Mouse (Mus musculus) kidney, embryonic 14.5 days (tissue): Measurements from ENCODE around the gene Hfm1. TPM values are rescaled to one million over a fixed set of nuclear protein-coding genes. Genes with fewer than 3 reads are reported as not detected.
A peak's percentile ranks its signal among the peaks of the same experiment; 100 is the strongest.

Experiments
- ATAC-seq: fragments of 200-750 bp; cut with Nextera tagmentation; 2 replicates; pipeline ENCODE4 v1.8.0; 2017; ENCODE audit warnings: moderate number of reproducible peaks, mild to moderate bottlenecking, moderate TSS enrichment, moderate library complexity; ENCODE audit not compliant: low FRiP score, low TSS enrichment
- H3K27ac ChIP-seq: fragments of 300-500 bp; sonication (generic); 2 replicates; pipeline ENCODE4 v1.5.1; 2014; ENCODE audit warnings: low read depth, mild to moderate bottlenecking, low read length, moderate library complexity, mixed read lengths
- H3K27me3 ChIP-seq: fragments of 300-500 bp; sonication (generic); 2 replicates; pipeline ENCODE4 v1.6.1; 2014; ENCODE audit warnings: mild to moderate bottlenecking, low read length; ENCODE audit not compliant: control insufficient read depth, insufficient read depth
- H3K36me3 ChIP-seq: fragments of 300-500 bp; sonication (generic); 2 replicates; pipeline ENCODE4 v1.6.1; 2014; ENCODE audit warnings: low read length, mixed read lengths; ENCODE audit not compliant: control insufficient read depth, insufficient read depth
- H3K4me1 ChIP-seq: fragments of 300-500 bp; sonication (generic); 2 replicates; pipeline ENCODE4 v1.6.1; 2014; ENCODE audit warnings: low read length, mixed read lengths; ENCODE audit not compliant: control insufficient read depth, insufficient read depth
- H3K4me2 ChIP-seq: fragments of 300-500 bp; sonication (generic); replicated peaks from 2 replicates; pipeline ENCODE4 v1.6.1; 2014; ENCODE audit warnings: low read depth, mild to moderate bottlenecking, low read length
- H3K4me3 ChIP-seq: fragments of 300-500 bp; sonication (generic); 2 replicates; pipeline ENCODE4 v1.5.1; 2014; ENCODE audit warnings: mild to moderate bottlenecking, low read length
- H3K9ac ChIP-seq: fragments of 300-500 bp; sonication (generic); 2 replicates; pipeline ENCODE4 v1.6.1; 2014; ENCODE audit warnings: low read depth, mild to moderate bottlenecking, low read length, moderate library complexity
- H3K9me3 ChIP-seq: fragments of 300-500 bp; sonication (generic); 2 replicates; pipeline ENCODE4 v1.6.1; 2016; ENCODE audit warnings: low read length; ENCODE audit not compliant: control insufficient read depth
- WGBS: fragments of 180-500 bp; shearing (Covaris S2); extraction: QIAGEN DNeasy Blood & Tissue Kit; methylation state at CpG from one replicate; pipeline ENCODE4 v1.1.7; 2014; 5-methylcytosine and 5-hydroxymethylcytosine counted together
- polyA plus RNA-seq: library from polyadenylated mRNA; unstranded; fragments of >200 nt; fragmentation: Nextera tagmentation; extraction: Ambion mirVana; gene quantifications from 2 replicates; pipeline ENCODE4 v1.2.1, GENCODE M21; 2014

Gene Hfm1
- polyA plus RNA-seq, 1 experiment from 2014 or later = 2.7 TPM

DNA sequence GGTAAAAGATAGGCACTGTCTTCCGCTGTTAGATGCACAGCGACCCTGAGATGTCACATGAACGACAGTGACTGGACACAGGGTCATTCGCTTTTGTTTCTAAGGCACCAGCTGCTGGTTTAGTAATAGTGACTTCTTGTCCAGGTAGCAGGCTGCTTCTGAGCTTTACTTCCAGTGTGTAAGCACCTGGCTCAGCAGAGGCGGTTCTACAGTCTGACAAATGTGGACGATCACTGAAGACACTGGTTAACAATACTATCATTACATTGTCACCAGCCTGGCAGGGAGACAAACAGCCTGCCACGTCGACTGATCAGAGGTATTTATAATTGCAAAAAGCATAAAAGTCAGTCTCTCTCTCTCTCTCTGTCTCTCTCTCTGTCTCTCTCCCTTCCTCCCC, 100.1 kb downstream of the Hfm1 start:
- no peak for ATAC-seq
- Histone ChIP-seq H3K27me3 (peaks cover 4% of the 10 kb centered on the region; the same call in 1 of the 2 replicates), H3K4me1 (no peaks in the 10 kb centered on the region), H3K4me2 (peak overlapping the region; percentile 69), H3K27ac (no peak overlapping the region), H3K9me3 (no peaks in the 10 kb centered on the region), H3K36me3 (no peaks in the 10 kb centered on the region), H3K4me3 (no peak overlapping the region), H3K9ac (no peak overlapping the region)
- WGBS = 53% methylated on average over 8 of the region's 8 CpGs

DNA sequence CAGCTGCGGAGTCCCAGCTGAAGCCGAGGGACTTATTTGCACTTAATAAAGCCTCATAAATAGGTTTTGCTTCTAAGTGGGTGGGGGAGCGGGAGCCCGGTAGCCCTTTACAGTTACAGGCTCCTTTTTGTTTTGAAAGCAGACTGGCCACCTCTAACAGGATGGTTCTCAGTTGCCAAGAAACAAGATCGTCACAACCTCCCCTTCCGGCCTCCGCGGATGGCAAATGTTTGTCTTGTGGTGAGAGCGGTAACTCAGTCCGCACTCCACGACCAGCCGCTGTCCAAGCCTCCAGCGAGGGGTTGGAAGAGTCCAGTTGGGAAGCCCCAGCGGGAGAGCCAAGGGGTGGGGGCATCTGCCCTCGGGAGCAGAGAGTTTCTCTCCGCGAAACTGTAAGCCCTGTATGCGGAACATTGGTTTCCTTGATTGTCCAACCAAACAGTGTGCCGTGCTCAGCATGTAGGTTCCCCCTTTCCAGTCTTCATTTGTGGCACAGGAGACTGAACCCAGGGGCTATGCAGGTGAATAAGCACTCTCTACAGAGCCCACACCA, 100.7 kb downstream of the Hfm1 start:
- Histone ChIP-seq H3K9ac (peak overlapping the region; percentile 40), H3K4me3 (peak overlapping the region; percentile 37), H3K27me3 (peaks cover 4% of the 10 kb centered on the region; the same call in 1 of the 2 replicates), H3K4me1 (no peaks in the 10 kb centered on the region), H3K27ac (no peak overlapping the region), H3K9me3 (no peaks in the 10 kb centered on the region), H3K4me2 (peak overlapping the region; percentile 69), H3K36me3 (no peaks in the 10 kb centered on the region)
- peak; percentile 75 for ATAC-seq
- WGBS = 7% methylated on average over 19 of the region's 19 CpGs

DNA sequence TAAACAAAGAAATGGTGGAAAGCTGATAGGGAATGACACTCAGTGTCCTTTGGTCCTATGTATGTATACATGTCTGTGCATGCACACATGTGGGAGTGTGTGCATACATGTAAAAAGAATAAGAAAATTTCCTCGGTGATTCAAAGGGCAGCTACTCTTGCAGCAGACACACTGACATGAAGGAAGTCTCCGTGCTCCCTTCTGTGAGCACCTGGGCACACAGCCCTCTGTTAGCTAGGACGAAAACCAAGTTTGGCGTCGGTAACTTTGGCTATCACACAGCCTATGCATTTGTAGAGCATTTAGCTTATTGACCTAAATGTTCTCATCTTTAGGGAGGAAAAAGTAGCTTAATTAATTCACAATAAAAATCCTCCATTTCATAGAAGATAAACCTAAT, 101.4 kb downstream of the Hfm1 start:
- H3K9me3 ChIP-seq = no peaks in the 10 kb centered on the region
- no peak overlapping the region for H3K9ac ChIP-seq
- peak overlapping the region; percentile 37; the same call in 1 of the 2 replicates for H3K4me3 ChIP-seq
- no peak for ATAC-seq
- no peaks in the 10 kb centered on the region for H3K4me1 ChIP-seq
- WGBS = 78% methylated on average over 5 of the region's 5 CpGs
- no peak overlapping the region for H3K27ac ChIP-seq
- peak overlapping the region; percentile 69 for H3K4me2 ChIP-seq
- no peaks in the 10 kb centered on the region for H3K36me3 ChIP-seq
- H3K27me3 ChIP-seq = peaks cover 4% of the 10 kb centered on the region; the same call in 1 of the 2 replicates

DNA sequence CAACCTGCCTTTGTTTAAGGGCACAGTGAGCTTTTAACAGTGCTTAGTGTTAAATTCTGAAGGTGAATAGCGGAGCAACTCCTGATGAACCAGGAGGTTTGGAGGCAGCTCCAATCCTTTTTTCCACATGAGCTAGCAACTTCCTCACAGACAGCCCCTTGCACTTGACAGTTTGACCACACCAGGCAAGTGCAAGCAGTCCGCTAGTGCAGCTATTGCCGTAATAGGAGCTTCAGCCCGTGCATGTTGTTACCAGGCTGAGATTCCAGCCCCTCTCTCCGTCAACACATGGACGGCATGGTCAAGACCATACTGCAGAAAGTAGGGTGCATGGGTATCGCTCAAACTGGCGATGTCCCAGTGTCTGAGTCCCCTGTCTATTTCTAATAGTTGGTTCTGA, 106.5 kb downstream of the Hfm1 start:
- Histone ChIP-seq H3K4me1 (no peaks in the 10 kb centered on the region), H3K4me3 (no peak overlapping the region), H3K9ac (no peak overlapping the region), H3K9me3 (no peaks in the 10 kb centered on the region), H3K4me2 (no peak overlapping the region), H3K36me3 (no peaks in the 10 kb centered on the region), H3K27me3 (peaks cover 2% of the 10 kb centered on the region), H3K27ac (no peak overlapping the region)
- 83% methylated on average over 8 of the region's 8 CpGs for WGBS
- ATAC-seq = no peak

DNA sequence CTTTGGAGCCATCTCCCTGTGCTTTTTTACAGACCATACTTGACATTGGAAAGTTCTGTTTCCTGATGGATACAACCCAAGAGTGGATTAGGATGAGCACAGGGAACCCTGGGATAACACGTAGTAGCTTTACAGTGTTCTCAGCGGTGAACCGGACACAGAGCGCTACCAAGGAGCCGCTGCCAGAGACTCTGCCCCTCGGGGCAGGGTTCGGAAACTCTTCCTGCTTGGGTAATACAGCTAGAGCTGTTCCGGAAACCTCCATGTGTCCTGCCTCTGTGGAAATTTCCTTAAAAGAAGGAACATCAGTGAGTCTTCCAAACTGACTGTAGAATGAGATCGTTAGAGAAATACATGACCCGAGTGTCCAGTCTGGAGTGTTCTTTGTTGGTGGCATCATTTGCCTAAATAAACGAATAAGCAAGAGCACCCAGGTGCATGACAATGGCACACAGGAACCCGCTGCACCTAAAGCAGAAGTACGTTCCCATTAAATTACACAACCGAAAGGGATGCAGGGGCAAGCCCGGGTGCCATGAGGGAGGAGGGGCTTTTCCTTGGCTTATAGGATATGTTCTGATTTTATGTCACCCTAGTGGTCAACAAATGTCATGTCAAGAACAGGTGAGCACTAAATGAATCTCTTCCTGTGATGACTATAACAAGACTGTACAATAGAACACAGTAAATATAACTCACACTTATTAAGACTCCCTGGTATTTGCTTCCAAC, 110.0 kb downstream of the Hfm1 start:
- ATAC-seq = no peak
- H3K27ac ChIP-seq = no peak overlapping the region
- H3K36me3 ChIP-seq = no peaks in the 10 kb centered on the region
- 62% methylated on average over 15 of the region's 15 CpGs for WGBS
- no peaks in the 10 kb centered on the region for H3K9me3 ChIP-seq
- H3K4me2 ChIP-seq = peak overlapping the region; percentile 30
- no peaks in the 10 kb centered on the region; the same call in 1 of the 2 replicates for H3K27me3 ChIP-seq
- H3K4me3 ChIP-seq = no peak overlapping the region; the same call in 1 of the 2 replicates
- H3K4me1 ChIP-seq = no peaks in the 10 kb centered on the region
- H3K9ac ChIP-seq = no peak overlapping the region

DNA sequence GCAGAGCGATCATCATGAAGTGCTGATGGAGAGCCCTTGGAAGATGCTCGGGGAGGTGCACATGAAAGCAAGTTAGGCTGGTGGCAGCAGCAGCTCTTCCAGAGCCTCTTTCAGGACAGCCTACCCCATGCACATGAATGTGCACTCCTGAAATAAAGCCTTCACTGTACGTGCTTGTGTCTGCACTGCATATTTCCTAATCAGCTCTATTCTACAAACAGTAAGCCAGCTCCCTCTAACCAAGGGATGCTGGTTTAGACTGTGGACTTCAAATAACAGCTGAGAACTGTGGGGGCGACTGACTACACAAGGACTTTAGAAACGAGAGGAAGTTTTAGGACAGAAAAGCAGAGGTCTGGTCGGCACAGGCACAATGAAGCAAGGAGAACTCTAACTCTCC, 111.5 kb downstream of the Hfm1 start:
- H3K4me1 ChIP-seq = no peaks in the 10 kb centered on the region
- no peak overlapping the region for H3K4me2 ChIP-seq
- no peak overlapping the region for H3K9ac ChIP-seq
- WGBS = 65% methylated on average over 6 of the region's 6 CpGs
- no peak for ATAC-seq
- no peak overlapping the region for H3K4me3 ChIP-seq
- H3K27ac ChIP-seq = no peak overlapping the region
- no peaks in the 10 kb centered on the region for H3K36me3 ChIP-seq
- H3K27me3 ChIP-seq = no peaks in the 10 kb centered on the region; the same call in 1 of the 2 replicates
- no peaks in the 10 kb centered on the region for H3K9me3 ChIP-seq

DNA sequence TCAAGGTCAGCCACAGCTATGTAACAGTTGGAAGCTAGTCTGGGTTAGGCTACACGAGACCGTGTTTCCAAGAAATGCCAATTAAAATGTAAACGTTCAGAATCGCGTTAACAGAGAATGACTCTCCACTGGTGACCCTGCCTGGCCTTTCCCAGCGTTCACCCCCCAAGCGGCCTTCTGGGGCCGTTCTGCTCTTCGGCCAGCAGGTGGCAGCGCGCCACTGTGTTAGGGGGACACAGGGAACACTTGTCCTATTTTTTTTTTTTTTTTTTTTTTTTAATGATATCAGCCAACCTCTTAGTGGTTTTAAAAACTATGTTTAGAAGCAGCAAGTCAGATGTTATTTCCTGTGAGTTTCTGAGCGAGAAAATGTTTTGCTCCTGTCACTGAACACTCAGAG, 123.0 kb downstream of the Hfm1 start:
- Histone ChIP-seq H3K4me2 (no peak overlapping the region), H3K4me3 (no peak overlapping the region), H3K27me3 (peaks cover 3% of the 10 kb centered on the region; the same call in 1 of the 2 replicates), H3K36me3 (no peaks in the 10 kb centered on the region), H3K9ac (no peak overlapping the region), H3K27ac (no peak overlapping the region), H3K4me1 (peaks cover 6% of the 10 kb centered on the region; the same call in 1 of the 2 replicates), H3K9me3 (no peaks in the 10 kb centered on the region)
- peak; percentile 9; the same call in 1 of the 2 replicates for ATAC-seq
- 2% methylated on average over 12 of the region's 12 CpGs for WGBS

DNA sequence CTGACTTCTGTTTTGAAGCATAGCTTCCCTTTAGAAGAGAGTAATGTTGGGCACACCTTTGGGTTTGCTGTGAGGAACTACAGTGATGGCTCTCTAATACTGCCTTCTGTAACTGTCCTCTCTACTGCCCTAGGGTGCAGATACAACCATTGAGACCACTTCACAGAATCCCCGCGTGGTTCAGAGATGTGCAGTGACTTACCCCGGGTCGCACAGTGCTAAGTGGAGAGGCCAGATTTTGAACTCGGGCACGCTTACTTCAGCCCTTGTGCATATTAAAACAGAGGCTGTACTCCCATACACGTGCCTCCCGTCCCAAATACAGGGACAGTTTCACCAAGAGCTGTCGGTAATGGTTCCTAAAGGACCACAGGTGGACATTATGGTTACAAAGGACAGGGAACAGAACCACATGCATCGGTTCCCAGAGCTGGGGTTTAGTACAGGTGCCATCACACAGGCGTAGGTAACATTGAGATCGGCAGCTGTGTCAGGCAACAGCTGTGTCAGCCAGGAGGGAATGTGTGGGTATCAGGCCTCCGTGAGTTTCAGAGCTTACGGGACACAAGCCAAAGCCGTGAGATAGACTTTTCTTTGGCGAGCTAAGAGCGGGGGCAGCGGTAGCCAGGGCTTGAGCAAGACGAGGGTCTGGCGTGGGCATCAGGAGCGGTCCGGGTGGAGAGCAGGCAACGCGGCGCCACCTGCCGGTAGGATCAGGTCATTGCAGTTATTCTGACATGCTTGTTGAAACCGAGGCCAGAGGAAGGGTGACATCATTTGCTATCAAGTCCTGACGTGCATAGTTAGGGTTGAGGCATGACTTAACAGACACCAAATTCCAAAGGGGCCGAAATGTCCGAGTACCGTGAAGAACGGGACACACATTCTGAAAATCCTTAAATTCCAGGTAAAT, 124.0 kb downstream of the Hfm1 start:
- peak; percentile 72 for ATAC-seq
- Histone ChIP-seq H3K36me3 (no peaks in the 10 kb centered on the region), H3K4me3 (peak overlapping the region; percentile 26), H3K27ac (no peak overlapping the region), H3K9ac (no peak overlapping the region), H3K27me3 (peaks cover 3% of the 10 kb centered on the region; the same call in 1 of the 2 replicates), H3K4me2 (peak overlapping the region; percentile 53), H3K9me3 (no peaks in the 10 kb centered on the region), H3K4me1 (peaks cover 6% of the 10 kb centered on the region; the same call in 1 of the 2 replicates)
- WGBS = 8% methylated on average over 32 of the region's 32 CpGs
